ENCODE assay signal across 21 mouse cellular contexts in genomic region chr15:52207271-52207670, GRCm38 (mm10).
DNase-seq lines count a peak whose midpoint lies in the region; ATAC-seq and TF ChIP-seq lines count a peak whose summit lies in the region.
"Had no signal": no experiment of that assay in that cellular context is flagged by ENCODE, and none has a peak within 500 bp of the region (broad histone marks: within the 10 kb centered on the region; RNA-seq: fewer than 3 reads in every experiment).

No protein-coding gene starts in this region.

- H3K79me3 ChIP-seq in C2C12 (ENCODE audit: low read depth): no peaks in the 10 kb centered on the region

- no peaks in the 10 kb centered on the region for H3K36me3 ChIP-seq in liver, adult 2 months (ENCODE audit: control insufficient read depth, insufficient read depth, low read length)
- no peaks in the 10 kb centered on the region for H3K36me3 ChIP-seq in liver, postnatal 0 days (replicated peaks; ENCODE audit: insufficient read depth, low read length)
- H3K36me3 ChIP-seq in C2C12 (ENCODE audit: control insufficient read depth, insufficient read depth): no peaks in the 10 kb centered on the region
- H3K36me3 ChIP-seq in stomach, embryonic 16.5 days (ENCODE audit: control insufficient read depth, insufficient read depth, low read length): no peaks in the 10 kb centered on the region
- H3K36me3 ChIP-seq: embryonic facial prominence, embryonic 15.5 days; forebrain, embryonic 15.5 days; heart, embryonic 10.5 days; hindbrain, embryonic 12.5 days had no signal

- no peak overlapping the region for H3K4me3 ChIP-seq in liver, adult 2 months (ENCODE audit: insufficient read depth, low read depth, low read length)
- no peak overlapping the region for H3K4me3 ChIP-seq in liver, postnatal 0 days (ENCODE audit: low read depth, low read length)
- H3K4me3 ChIP-seq in C2C12 (ENCODE audit: insufficient read depth, poor library complexity, severe bottlenecking): no peak overlapping the region
- no peak overlapping the region for H3K4me3 ChIP-seq in stomach, embryonic 16.5 days (replicated peaks; ENCODE audit: low read length)
- H3K4me3 ChIP-seq: embryonic facial prominence, embryonic 15.5 days; erythroblast, embryonic 14.5 days; forebrain, embryonic 15.5 days; heart, embryonic 10.5 days; hindbrain, embryonic 12.5 days had no signal

- no peak overlapping the region for H3K4me2 ChIP-seq in liver, postnatal 0 days (ENCODE audit: low read depth, low read length)
- H3K4me2 ChIP-seq in stomach, embryonic 16.5 days (ENCODE audit: low read depth, low read length): no peak overlapping the region
- H3K4me2 ChIP-seq: embryonic facial prominence, embryonic 15.5 days; forebrain, embryonic 15.5 days; hindbrain, embryonic 12.5 days had no signal

- peak; percentile 5 to 6 for DNase-seq in cerebellum, postnatal 10 days
- DNase-seq in cerebellum, adult 9-10 months: no peak
- DNase-seq in liver, adult 2 months (ENCODE audit: extremely low read depth, low read depth, low spot score): peak; percentile 16
- DNase-seq in liver, postnatal 0 days: no peak
- DNase-seq: adrenal gland, postnatal 10 days; B cell, adult 2 months; cerebellum, adult 11 months; cerebellum, adult 8-10 months; cerebellum, postnatal 36 days; gastrocnemius, postnatal 36 days; heart, adult 18-20 months; heart, postnatal 10 days; heart, postnatal 4 days had no signal

- no peak overlapping the region for H3K9ac ChIP-seq in liver, adult 2 months (ENCODE audit: low read depth, low read length)
- H3K9ac ChIP-seq in liver, postnatal 0 days (replicated peaks): no peak overlapping the region
- H3K9ac ChIP-seq in stomach, embryonic 16.5 days (ENCODE audit: low read length): no peak overlapping the region
- H3K9ac ChIP-seq: embryonic facial prominence, embryonic 15.5 days; forebrain, embryonic 15.5 days; hindbrain, embryonic 12.5 days had no signal

- H3K27ac ChIP-seq in liver, adult 2 months (replicated peaks; ENCODE audit: insufficient read depth, low read depth, low read length): no peak overlapping the region
- H3K27ac ChIP-seq in liver, postnatal 0 days (ENCODE audit: low read depth): no peak overlapping the region
- H3K27ac ChIP-seq in stomach, embryonic 16.5 days (ENCODE audit: low read length): no peak overlapping the region
- H3K27ac ChIP-seq: embryonic facial prominence, embryonic 15.5 days; forebrain, embryonic 15.5 days; heart, embryonic 10.5 days; hindbrain, embryonic 12.5 days had no signal

- H3K79me2 ChIP-seq in liver, adult 2 months (ENCODE audit: control insufficient read depth, insufficient read depth, low read length): no peaks in the 10 kb centered on the region
- H3K79me2 ChIP-seq in C2C12 (ENCODE audit: control insufficient read depth, insufficient read depth): no peaks in the 10 kb centered on the region

- no peaks in the 10 kb centered on the region for H3K9me3 ChIP-seq in liver, postnatal 0 days (ENCODE audit: low read length)
- no peaks in the 10 kb centered on the region for H3K9me3 ChIP-seq in stomach, embryonic 16.5 days (replicated peaks; ENCODE audit: control insufficient read depth, low read length)
- H3K9me3 ChIP-seq: embryonic facial prominence, embryonic 15.5 days; forebrain, embryonic 15.5 days; heart, embryonic 10.5 days; hindbrain, embryonic 12.5 days had no signal

- H3K4me1 ChIP-seq in liver, adult 2 months (ENCODE audit: control insufficient read depth, insufficient read depth, low read length): no peaks in the 10 kb centered on the region
- H3K4me1 ChIP-seq in liver, postnatal 0 days (ENCODE audit: insufficient read depth): no peaks in the 10 kb centered on the region
- H3K4me1 ChIP-seq in stomach, embryonic 16.5 days (ENCODE audit: control insufficient read depth, insufficient read depth, low read length): no peaks in the 10 kb centered on the region; the same call in 1 of the 2 replicates
- H3K4me1 ChIP-seq: forebrain, embryonic 15.5 days; heart, embryonic 10.5 days; hindbrain, embryonic 12.5 days had no signal

- no peak overlapping the region for H3ac ChIP-seq in C2C12 (ENCODE audit: control insufficient read depth, insufficient read length, low read depth)

- WGBS in liver, adult 2 months: 42% methylated on average over 3 of the region's 3 CpGs
- 66% methylated on average over 3 of the region's 3 CpGs for WGBS in liver, postnatal 0 days (ENCODE audit: insufficient replicate concordance)
- 47% methylated on average over 3 of the region's 3 CpGs for WGBS in stomach, embryonic 16.5 days

- H3K27me3 ChIP-seq in liver, adult 2 months (ENCODE audit: control insufficient read depth, insufficient read depth, low read length): no peaks in the 10 kb centered on the region
- no peaks in the 10 kb centered on the region for H3K27me3 ChIP-seq in liver, postnatal 0 days (ENCODE audit: insufficient read depth, low read length)
- H3K27me3 ChIP-seq in C2C12 (ENCODE audit: control insufficient read depth, insufficient read depth, insufficient read length): no peaks in the 10 kb centered on the region
- no peaks in the 10 kb centered on the region for H3K27me3 ChIP-seq in stomach, embryonic 16.5 days (ENCODE audit: control insufficient read depth, insufficient read depth, low read length)
- H3K27me3 ChIP-seq: embryonic facial prominence, embryonic 15.5 days; forebrain, embryonic 15.5 days; hindbrain, embryonic 12.5 days had no signal

- TF ChIP-seq EP300 in liver, postnatal 0 days (IDR thresholded peaks at IDR 0.05; ENCODE audit: low read depth): no peak

- no peak for TF ChIP-seq POLR2A in liver, adult 2 months (IDR thresholded peaks at IDR 0.05; ENCODE audit: extremely low read depth, insufficient read depth, low read length)

- no peak for TF ChIP-seq CTCF in liver, adult 2 months (IDR thresholded peaks at IDR 0.05; ENCODE audit: low read depth, low read length)
- TF ChIP-seq CTCF in liver, postnatal 0 days (IDR thresholded peaks at IDR 0.05; ENCODE audit: low read depth): no peak
- TF ChIP-seq CTCF in C2C12 (IDR thresholded peaks at IDR 0.05; ENCODE audit: control insufficient read depth, insufficient read depth, insufficient read length): no peak

- no peak for ATAC-seq in liver, postnatal 0 days
- ATAC-seq in stomach, embryonic 16.5 days (ENCODE audit: insufficient read depth, low FRiP score): peak; percentile 74; the same call in 1 of the 2 replicates
- no peak for ATAC-seq in megakaryocyte, adult 5-6 weeks (ENCODE audit: poor library complexity, severe bottlenecking)
- ATAC-seq: forebrain, embryonic 15.5 days had no signal

TF ChIP-seq in C2C12, 6 proteins besides CTCF, POLR2A, EP300 and RAD21:
- TF ChIP-seq USF1 (IDR thresholded peaks at IDR 0.05; ENCODE audit: low read depth) (no peak), MYOD1 (IDR thresholded peaks at IDR 0.05; ENCODE audit: control insufficient read depth, insufficient read length, low read depth) (peak; percentile 24)

Comparison
In these comparisons a context has a peak if more than half of its experiments do, and no peak if none do; other contexts are left out.
1. DNase-seq: peak in cerebellum, postnatal 10 days (2 of 2) and liver, adult 2 months (single experiment); none in cerebellum, adult 9-10 months (single experiment) and liver, postnatal 0 days (single experiment).